26 mouse cellular contexts compared by ENCODE assay signal in genomic region chr1:193714631-193715030, GRCm38 (mm10).
"Had no signal": no experiment of that assay in that cellular context is flagged by ENCODE, and none has a peak within 500 bp of the region (broad histone marks: within the 10 kb centered on the region; RNA-seq: fewer than 3 reads in every experiment).

No protein-coding gene starts in this region.

- H3K27ac ChIP-seq: heart, embryonic 10.5 days; hindbrain, embryonic 10.5 days; hindbrain, embryonic 12.5 days; hindbrain, embryonic 14.5 days; intestine, embryonic 15.5 days; left cerebral cortex, adult 2 months; limb, embryonic 10.5 days; limb, embryonic 12.5 days; liver, embryonic 13.5 days; liver, embryonic 15.5 days had no signal

- H3K4me2 ChIP-seq: heart, embryonic 12.5 days; hindbrain, embryonic 12.5 days; hindbrain, embryonic 14.5 days; intestine, embryonic 15.5 days; limb, embryonic 12.5 days; liver, embryonic 11.5 days; liver, embryonic 13.5 days; liver, embryonic 15.5 days had no signal

- H3K9ac ChIP-seq: heart, embryonic 12.5 days; hindbrain, embryonic 12.5 days; hindbrain, embryonic 14.5 days; intestine, embryonic 15.5 days; limb, embryonic 12.5 days; liver, embryonic 13.5 days; liver, embryonic 15.5 days; liver, postnatal 0 days had no signal

- H3K36me3 ChIP-seq: heart, embryonic 10.5 days; heart, embryonic 12.5 days; hindbrain, embryonic 10.5 days; hindbrain, embryonic 12.5 days; intestine, embryonic 15.5 days; limb, embryonic 10.5 days; limb, embryonic 12.5 days; liver, embryonic 13.5 days; liver, embryonic 15.5 days had no signal

- ATAC-seq: hindbrain, embryonic 16.5 days; inflammation-experienced regulatory T-cells, adult 6 months; intestine, embryonic 15.5 days; intestine, postnatal 0 days; liver, postnatal 0 days had no signal

- DNase-seq: gastrocnemius, postnatal 14 days; heart, adult 18-20 months; heart, postnatal 10 days; heart, postnatal 4 days; kidney, adult 18-20 months; kidney, adult 8-10 months; kidney, postnatal 10 days; kidney, postnatal 25 days; kidney, postnatal 4 days; liver; liver, embryonic 13.5 days; liver, postnatal 0 days had no signal

- H3K9me3 ChIP-seq: heart, embryonic 10.5 days; heart, embryonic 12.5 days; hindbrain, embryonic 10.5 days; hindbrain, embryonic 12.5 days; intestine, embryonic 15.5 days; limb, embryonic 10.5 days; limb, embryonic 12.5 days; liver, embryonic 13.5 days; liver, embryonic 15.5 days had no signal

- H3K4me1 ChIP-seq: heart, embryonic 10.5 days; heart, embryonic 12.5 days; hindbrain, embryonic 10.5 days; hindbrain, embryonic 12.5 days; intestine, embryonic 15.5 days; limb, embryonic 12.5 days; liver, embryonic 13.5 days; liver, embryonic 15.5 days had no signal

- H3K4me3 ChIP-seq: heart, embryonic 10.5 days; heart, embryonic 12.5 days; hindbrain, embryonic 10.5 days; hindbrain, embryonic 12.5 days; intestine, embryonic 15.5 days; left cerebral cortex, adult 2 months; limb, embryonic 10.5 days; limb, embryonic 12.5 days; liver, embryonic 13.5 days; liver, embryonic 15.5 days had no signal

- H3K27me3 ChIP-seq: heart, embryonic 12.5 days; hindbrain, embryonic 12.5 days; intestine, embryonic 15.5 days; limb, embryonic 12.5 days; liver, embryonic 13.5 days; liver, embryonic 15.5 days had no signal
